Mouse (Mus musculus) ES-E14 (cell line): ENCODE results near the gene Mettl13.

ENCODE experiments used
- CHD2 ChIP-seq: IDR thresholded peaks from 2 replicates; pipeline ENCODE4 v1.6.1; 2014; ENCODE audit warnings: mild to moderate bottlenecking, low read depth, low read length, inconsistent platforms
- HCFC1 ChIP-seq: IDR thresholded peaks from 2 replicates; pipeline ENCODE4 v1.6.1; 2012; ENCODE audit warnings: low read length, inconsistent platforms, borderline replicate concordance; ENCODE audit not compliant: insufficient read depth
- MAFK ChIP-seq: IDR thresholded peaks from 2 replicates; pipeline ENCODE4 v1.6.1; 2014; ENCODE audit warnings: mild to moderate bottlenecking, low read depth, low read length, inconsistent platforms; ENCODE audit not compliant: insufficient read depth
- ZC3H11A ChIP-seq: IDR thresholded peaks from 2 replicates; pipeline ENCODE4 v1.6.1; 2012; ENCODE audit warnings: low read depth, mild to moderate bottlenecking, inconsistent platforms, low read length, borderline replicate concordance
- ZNF384 ChIP-seq: IDR thresholded peaks from 2 replicates; pipeline ENCODE4 v1.6.1; 2012; ENCODE audit warnings: low read depth, low read length, inconsistent platforms

- TF ChIP-seq ZC3H11A (no peak), HCFC1 (no peak), MAFK (no peak), CHD2 (no peak), ZNF384 (no peak)
Observed at GRCm38 (mm10) chr1:162510013-162510356, 38.4 kb downstream of the Mettl13 start.
